ENCODE assay signal across 8 mouse cellular contexts in genomic region chr10:84916810-84917730, GRCm38 (mm10). TPM values are rescaled to one million over a fixed set of nuclear protein-coding genes. Genes with fewer than 3 reads are reported as not detected.
DNase-seq lines count a peak whose midpoint lies in the region; ATAC-seq and TF ChIP-seq lines count a peak whose summit lies in the region.

Gene Ric8b (plus strand): TSS chr10:84917616.

- H3K9me3 ChIP-seq in hindbrain, embryonic 10.5 days, result no peaks in the 10 kb centered on the region
- no peaks in the 10 kb centered on the region for H3K9me3 ChIP-seq in lung, postnatal 0 days (ENCODE audit: low read length)

- WGBS in hindbrain, embryonic 10.5 days, result under 1% methylated on average over 51 of the region's 51 CpGs
- WGBS in lung, postnatal 0 days, result 3% methylated on average over 47 of the region's 51 CpGs

- peak; percentile 99 for DNase-seq in MN1 (ENCODE audit: low spot score)
- peak; percentile 98 for DNase-seq in cerebellum, adult 9-10 months
- DNase-seq in hindbrain, embryonic 10.5 days (ENCODE audit: low spot score), result peak; percentile 96
- peak; percentile 98 for DNase-seq in layer of hippocampus, adult 9-11 months
- DNase-seq in lung, postnatal 0 days (ENCODE audit: low spot score), result peak; percentile 99
- peak; percentile 97 for DNase-seq in ovary, postnatal 14 days (ENCODE audit: low spot score)
- DNase-seq in thymus, postnatal 14 days, result peak; percentile 96

- H3K4me2 ChIP-seq in lung, postnatal 0 days (replicated peaks; ENCODE audit: low read depth, low read length), result peak within 1 kb of the TSS; percentile 85

- H3K27ac ChIP-seq in hindbrain, embryonic 10.5 days, result peak within 1 kb of the TSS; percentile 97
- H3K27ac ChIP-seq in lung, postnatal 0 days (ENCODE audit: low read length), result peak within 1 kb of the TSS; percentile 96

- peak within 1 kb of the TSS; percentile 80 for H3K4me3 ChIP-seq in hindbrain, embryonic 10.5 days
- peak within 1 kb of the TSS; percentile 85 for H3K4me3 ChIP-seq in lung, postnatal 0 days (ENCODE audit: low read depth, low read length)

- peak; percentile 95 for ATAC-seq in frontal cortex, adult (ENCODE audit: low TSS enrichment)
- ATAC-seq in lung, postnatal 0 days, result peak; percentile 98

- H3K9ac ChIP-seq in lung, postnatal 0 days (replicated peaks; ENCODE audit: low read depth), result peak within 1 kb of the TSS; percentile 69

- 0 out of 2 replicates have a peak, but pooled peaks cover 8% of the 10 kb centered on the region for H3K36me3 ChIP-seq in hindbrain, embryonic 10.5 days
- H3K36me3 ChIP-seq in lung, postnatal 0 days (ENCODE audit: insufficient read depth, low read length), result no peaks in the 10 kb centered on the region

- TF ChIP-seq CTCF in lung, postnatal 0 days (IDR thresholded peaks at IDR 0.05), result peak; percentile 14; the same call in 1 of the 2 replicates

- H3K27me3 ChIP-seq in hindbrain, embryonic 10.5 days (ENCODE audit: insufficient read depth, poor library complexity, severe bottlenecking), result no peaks in the 10 kb centered on the region
- H3K27me3 ChIP-seq in lung, postnatal 0 days (replicated peaks; ENCODE audit: insufficient read depth, low read length), result no peaks in the 10 kb centered on the region

- H3K4me1 ChIP-seq in hindbrain, embryonic 10.5 days (replicated peaks), result peaks cover 29% of the 10 kb centered on the region
- peaks cover 6% of the 10 kb centered on the region; the same call in 1 of the 2 replicates for H3K4me1 ChIP-seq in lung, postnatal 0 days (ENCODE audit: insufficient read depth, low read depth, low read length)

- no peak for TF ChIP-seq EP300 in lung, postnatal 0 days (IDR thresholded peaks at IDR 0.05)

RNA-seq across cellular contexts. Expression of gene Ric8b, which starts in this region (rescaled TPM):
- polyA plus RNA-seq in hindbrain, embryonic 10.5 days (2016; fragmentation: Nextera tagmentation; extraction: Ambion mirVana), result 27.4 and 29.5 TPM in 2 replicates
- 9.6 and 12.7 TPM in 2 replicates for polyA plus RNA-seq in lung, postnatal 0 days (2015; fragmentation: Nextera tagmentation; extraction: Ambion mirVana)

Comparison
In these comparisons a context has a peak if more than half of its experiments do, and no peak if none do; other contexts are left out.
1. Peak in every context shown above with its lines: DNase-seq, ATAC-seq, H3K4me3 ChIP-seq and H3K27ac ChIP-seq.